Mouse (Mus musculus) embryo, embryonic 11 days (tissue): ENCODE measurements around the gene Ncor2.
A peak's percentile ranks its signal among the peaks of the same experiment; 100 is the strongest.
"Not testable (repeated sequence)": the region's sequence is repeated elsewhere in the genome, so short reads cannot be mapped to it uniquely, and the experiment has no call there.

Source experiments
- DNase-seq: peaks from one replicate; pipeline ENCODE4 v3.0.0-alpha.2; 2015

The Ncor2 gene

DNA sequence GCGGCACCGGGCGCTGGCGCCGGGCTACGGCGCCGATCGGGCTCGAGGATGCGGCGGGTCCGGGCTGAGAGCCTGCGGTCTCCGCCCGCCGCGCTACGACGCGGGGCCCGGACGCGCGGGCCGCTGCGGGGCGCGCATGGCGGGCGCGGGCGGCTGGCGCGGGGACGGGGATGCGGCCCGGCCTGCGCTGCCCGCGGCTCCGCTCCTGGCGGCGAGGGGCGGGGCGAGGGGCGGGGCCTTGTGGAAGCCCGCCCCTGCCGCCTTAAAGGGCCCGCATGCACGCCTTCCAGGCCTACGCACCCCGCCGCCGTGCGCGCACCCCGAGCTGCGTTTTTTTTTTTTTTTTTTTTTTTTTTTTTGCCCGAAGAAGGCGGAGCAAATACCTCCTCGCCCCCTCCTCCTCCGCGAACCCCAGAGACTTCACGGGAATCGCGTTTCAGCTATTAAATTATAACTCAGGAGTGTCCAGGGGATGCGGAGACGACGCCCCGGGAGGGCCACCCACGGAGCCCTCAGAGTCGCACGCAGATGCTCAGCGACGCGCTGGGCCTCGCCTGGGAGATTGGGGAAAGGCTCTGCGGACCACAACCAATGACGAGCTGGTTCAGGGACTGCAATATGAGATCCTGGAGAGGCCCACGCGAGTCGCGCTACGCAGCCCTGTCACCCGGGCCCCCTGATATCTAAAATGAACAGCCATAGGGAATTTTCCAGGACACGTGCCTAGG is at the start of gene Ncor2:
Ncor2 (minus strand) TSS at position 213 of the 728 bp plus-strand sequence.
- DNase-seq = peak; percentile 94

DNA sequence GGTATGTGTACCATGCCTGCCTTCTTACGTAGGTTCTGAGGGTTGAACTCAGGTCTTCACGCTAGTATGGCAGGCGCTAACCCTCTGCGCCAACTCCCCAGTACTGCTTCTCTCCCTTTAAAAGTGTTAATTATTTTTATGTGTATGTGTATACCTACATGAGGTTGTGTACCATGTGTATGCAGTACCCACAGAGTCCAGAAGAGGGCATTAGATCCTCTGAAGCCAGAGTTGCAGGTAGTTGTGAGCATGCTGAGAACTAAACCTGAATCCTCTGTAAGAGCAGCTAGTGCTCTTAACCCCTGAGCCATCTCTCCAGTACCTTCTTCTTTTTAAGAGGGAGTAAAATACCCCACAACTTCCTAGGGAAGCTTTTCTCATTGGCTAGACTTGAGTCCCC is 48.7 kb upstream of the Ncor2 start:
- no peak for DNase-seq

GRCm38 (mm10) chr5:125226229-125226634 is 47.2 kb upstream of the Ncor2 start:
- DNase-seq = no peak

GRCm38 (mm10) chr5:125224925-125225324 is 45.9 kb upstream of the Ncor2 start:
- peak; percentile 52 for DNase-seq

GRCm38 (mm10) chr5:125223961-125224360 is 44.9 kb upstream of the Ncor2 start:
- DNase-seq = no peak

- no peak for DNase-seq
Measured at GRCm38 (mm10) chr5:125222706-125223105, 43.7 kb upstream of the Ncor2 start.

GRCm38 (mm10) chr5:125221868-125222267 is 42.8 kb upstream of the Ncor2 start:
- DNase-seq = no peak

DNA sequence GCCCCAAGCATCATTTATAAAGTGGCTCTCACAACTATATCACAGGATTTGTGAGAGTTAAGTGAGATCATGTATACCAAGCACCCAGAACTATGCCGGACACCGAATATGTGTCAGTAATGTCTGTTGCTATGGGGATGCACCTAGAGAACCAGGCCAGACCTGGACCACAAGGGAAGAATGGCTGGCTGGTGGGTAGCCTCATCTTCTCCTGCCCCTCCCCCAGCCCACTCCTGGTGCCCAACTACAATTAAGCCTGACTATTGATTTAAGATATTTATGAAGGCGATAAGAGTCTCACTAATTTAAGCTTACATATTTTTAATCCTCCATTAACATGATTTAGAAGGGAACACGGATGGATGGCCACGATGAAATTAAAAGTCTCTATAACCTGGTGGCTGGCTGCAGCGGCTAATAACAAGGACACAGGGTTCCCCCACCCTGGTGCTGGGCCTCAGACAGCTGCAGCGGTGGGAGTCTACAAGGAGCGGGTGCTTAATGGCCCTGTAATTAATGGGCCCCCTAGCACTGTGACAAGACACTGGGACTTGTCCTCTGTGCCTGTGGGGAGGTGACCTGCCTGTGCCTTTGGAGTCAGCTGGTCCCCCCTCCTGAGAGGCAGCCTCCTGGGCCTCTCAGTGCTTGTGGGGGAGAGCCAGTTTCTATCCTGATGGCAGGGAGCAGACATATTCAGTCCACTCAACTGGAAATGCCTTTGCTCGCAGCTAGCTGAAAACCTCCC is 38.6 kb upstream of the Ncor2 start:
- peak; percentile 34 for DNase-seq

GRCm38 (mm10) chr5:125215930-125216459 is 37.0 kb upstream of the Ncor2 start:
- peak; percentile 87 for DNase-seq

DNA sequence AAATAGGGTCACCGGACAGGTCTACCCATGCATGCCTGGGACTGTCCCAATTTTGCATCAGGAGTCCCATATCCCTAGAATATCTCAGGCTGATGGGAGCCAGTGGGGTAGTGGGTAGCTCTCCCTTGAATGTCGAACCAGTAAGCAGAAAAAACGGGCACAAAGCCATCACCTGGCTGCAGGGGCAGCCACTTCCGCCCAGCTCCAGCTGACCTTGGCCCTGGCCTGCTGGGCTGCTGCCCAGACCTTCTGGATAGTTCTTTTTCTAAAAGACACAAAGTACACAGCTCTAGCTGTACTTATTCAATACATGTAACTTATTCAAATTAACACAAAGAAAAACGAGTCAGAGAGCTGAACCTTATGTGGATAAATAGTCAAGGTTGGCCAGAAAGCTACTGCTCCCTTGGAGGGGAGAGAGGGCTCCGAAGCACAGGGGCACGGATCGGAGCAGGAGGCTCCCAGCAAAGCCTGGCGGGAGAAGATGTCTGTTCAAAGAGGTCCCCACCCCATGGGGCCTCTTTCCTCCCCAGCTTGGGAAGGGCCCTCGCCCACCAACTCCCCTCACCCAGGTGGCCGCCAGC is 36.4 kb upstream of the Ncor2 start:
- DNase-seq = no peak

GRCm38 (mm10) chr5:125214064-125214463 is 35.0 kb upstream of the Ncor2 start:
- no peak for DNase-seq

DNA sequence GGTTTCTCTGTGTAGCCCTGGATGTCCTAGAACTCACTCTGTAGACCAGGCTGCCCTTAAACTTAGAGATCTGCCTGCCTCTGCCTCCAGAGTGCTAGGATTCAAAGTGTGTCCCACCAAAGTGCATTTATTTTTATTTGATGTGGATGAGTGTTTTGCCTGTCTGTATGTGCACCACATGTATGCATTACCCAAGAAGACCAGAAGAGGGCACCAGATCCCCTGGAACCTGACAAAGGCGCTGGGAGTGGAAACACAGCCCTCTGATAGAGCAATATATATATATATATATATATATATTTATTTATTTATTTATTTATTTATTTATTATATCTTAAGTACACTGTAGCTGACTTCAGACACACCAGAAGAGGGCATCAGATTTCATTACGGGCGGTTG is 25.9 kb upstream of the Ncor2 start:
- not testable (repeated sequence) for DNase-seq

DNA sequence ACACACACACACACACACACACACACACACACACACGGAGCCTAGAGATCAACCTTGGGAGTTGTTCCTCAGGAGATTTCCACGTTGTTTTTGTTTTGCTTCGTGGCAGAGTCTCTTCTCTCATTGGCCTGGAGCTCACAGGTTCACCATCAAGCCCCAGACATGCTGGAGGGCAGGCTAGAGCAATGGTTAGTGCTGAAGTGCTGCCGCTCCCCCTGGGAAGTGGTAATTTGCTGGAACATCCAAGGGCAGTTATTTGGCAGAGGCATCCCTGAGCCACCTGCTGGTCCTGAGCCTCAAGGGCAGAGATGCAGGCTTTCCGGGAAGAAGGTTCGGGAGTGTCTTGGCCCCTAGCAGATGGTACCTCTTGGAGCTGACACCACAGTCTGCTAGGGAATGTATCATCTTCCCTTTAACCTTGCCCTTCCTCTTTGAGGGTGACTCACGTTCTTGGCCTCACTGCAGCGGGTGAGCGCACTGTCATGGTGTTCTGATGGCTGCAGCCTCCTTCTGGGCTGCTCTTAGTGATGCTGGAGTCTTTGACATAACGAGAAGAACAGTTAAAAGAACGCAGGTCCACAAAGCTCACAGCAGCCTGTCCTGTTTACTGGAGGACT is 25.3 kb upstream of the Ncor2 start:
- no peak for DNase-seq

DNA sequence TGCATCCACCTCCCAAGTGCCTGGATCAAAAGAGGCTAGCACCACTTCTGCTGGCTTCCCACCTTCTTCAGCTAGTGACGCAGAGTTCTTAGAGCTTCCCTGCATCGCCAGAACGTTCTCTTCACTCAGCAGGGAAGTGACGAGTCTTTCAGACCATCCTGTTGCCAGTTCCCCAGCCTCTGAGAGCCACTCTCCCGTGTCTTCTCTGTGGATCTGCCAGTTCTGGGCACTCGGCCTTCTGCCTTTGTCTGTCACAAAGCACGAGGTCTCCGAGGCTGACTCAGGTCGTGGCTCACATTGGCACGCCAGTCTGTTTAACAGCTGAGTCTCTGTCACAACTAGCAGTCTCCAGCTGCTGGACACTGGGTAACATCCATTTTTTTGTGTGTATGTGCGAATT is 24.7 kb upstream of the Ncor2 start:
- no peak for DNase-seq

GRCm38 (mm10) chr5:125203099-125203498 is 24.1 kb upstream of the Ncor2 start:
- DNase-seq = peak; percentile 44

DNA sequence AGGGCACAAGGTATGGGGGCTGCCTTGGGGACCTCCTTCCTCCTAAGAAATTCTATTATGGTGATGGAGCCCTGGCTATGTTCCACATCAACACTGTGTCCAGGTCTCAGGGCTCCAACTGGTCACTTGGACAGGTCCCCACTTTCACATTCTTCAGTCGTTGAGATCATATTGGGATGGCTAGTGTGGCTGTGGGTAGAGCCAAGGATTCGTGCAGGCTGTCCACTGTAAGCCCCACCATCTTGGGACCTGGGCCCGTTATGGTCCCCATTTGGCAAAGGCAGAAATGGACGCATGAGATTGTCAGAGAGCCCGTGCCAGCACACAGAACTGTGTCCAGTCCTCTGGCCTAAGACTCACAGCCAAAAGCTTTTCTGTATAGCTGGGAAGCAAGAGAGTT is 23.1 kb upstream of the Ncor2 start:
- no peak for DNase-seq

DNA sequence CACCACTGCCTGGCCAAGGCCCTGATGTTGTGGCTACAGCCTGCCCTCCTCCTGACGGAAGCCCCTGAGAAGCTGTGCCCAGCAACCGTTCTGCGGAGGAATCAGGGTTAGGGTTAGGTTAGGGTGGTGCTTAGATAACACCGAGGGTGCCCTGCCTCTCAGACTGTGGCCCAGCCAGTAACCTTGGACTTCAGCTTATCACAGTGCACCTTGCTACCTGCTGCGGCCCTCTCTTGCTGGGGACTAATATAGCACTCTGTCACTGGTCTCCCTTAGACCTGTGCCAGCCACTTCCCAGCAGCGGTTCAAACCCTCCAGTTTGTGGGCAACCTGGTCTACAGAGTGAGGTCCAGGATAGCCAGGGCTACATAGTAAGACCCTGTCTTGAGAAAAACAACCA is 20.1 kb upstream of the Ncor2 start:
- no peak for DNase-seq

DNA sequence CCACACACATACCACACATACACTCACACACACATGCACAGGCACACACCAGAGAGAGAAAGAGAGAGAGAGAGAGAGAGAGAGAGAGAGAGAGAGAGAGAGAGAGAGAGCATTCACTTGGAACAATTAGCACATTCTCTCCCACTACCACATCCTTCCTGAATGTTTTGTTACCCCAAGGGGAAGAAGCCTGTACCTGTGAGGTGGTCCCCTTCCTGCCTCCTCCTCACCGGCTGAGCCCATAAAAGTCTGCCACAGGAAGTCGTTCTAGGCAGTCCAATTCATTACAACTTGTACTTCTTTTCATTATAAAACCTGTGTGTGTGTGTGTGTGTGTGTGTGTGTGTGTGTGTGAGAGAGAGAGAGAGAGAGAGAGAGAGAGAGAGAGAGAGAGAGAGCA is 18.3 kb upstream of the Ncor2 start:
- not testable (repeated sequence) for DNase-seq

DNA sequence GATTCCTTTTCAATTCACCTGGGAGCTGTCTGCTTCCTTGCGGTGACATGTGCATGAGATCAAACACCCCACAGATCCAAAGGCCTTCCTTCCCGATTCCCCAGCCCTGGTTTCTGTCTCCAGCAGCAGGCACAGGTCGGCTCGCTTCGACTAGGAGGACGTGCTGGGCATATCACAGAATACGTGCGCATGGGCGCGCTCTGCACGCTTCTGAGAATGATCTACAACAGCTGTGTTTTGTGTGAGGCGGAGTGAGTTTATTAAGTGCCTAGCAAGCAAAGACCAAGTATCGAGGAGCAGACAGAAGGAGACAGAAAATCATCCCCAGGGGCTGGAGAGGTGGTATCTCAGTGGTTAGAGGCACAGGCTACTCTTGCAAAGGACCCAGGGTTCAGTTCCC is 17.0 kb upstream of the Ncor2 start:
- DNase-seq = no peak

- DNase-seq = no peak
Measured at GRCm38 (mm10) chr5:125195142-125195541, 16.1 kb upstream of the Ncor2 start.

GRCm38 (mm10) chr5:125193478-125194439 is 14.7 kb upstream of the Ncor2 start:
- DNase-seq = no peak

DNA sequence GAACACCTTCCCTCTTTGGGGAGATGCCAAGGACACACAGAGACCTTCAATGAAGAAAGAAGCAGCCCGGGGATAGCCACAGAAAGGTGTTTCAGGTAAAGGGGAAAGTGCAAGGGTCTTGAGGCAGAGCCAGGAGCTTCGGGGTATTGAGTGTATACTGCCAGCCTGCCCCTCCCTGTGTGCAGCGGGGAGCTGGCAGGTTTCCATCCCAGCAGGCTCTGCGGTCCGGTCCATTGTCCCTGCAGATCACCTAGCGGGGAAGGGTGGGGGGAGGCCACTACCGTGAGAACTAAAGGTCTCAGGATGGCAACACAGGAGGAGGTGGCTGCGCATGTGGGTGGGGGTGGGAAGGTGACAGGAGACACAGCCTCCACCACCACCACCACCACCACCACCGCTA is 12.6 kb upstream of the Ncor2 start:
- no peak for DNase-seq
